Mouse (Mus musculus): Measurements from ENCODE around the gene Smg9. TPM values are rescaled to one million over a fixed set of nuclear protein-coding genes. Genes with fewer than 3 reads are reported as not detected.

The Smg9 gene
- polyA plus RNA-seq (2014; fragmentation: Illumina TruSeq; extraction: RNeasy Lipid Tissue Mini Kit (QIAGEN cat#74804); ENCODE audit: insufficient read depth, low read depth, low replicate concordance): 13.7 TPM

GRCm38 (mm10) chr7:24399256-24400081 is at the start of gene Smg9:
Gene Smg9 (plus strand): TSS chr7:24399619.

GRCm38 (mm10) chr7:24369731-24370541 is 29.5 kb upstream of the Smg9 start, which contains the start of gene Kcnn4:
Gene Kcnn4 (plus strand): TSS chr7:24370263.

GRCm38 (mm10) chr7:24451855-24452311 is 52.5 kb downstream of the Smg9 start, which contains the start of gene Irgc1:
Gene Irgc1 (minus strand): TSS chr7:24452297.

GRCm38 (mm10) chr7:24462388-24463319 is 63.2 kb downstream of the Smg9 start, which contains the start of gene Plaur:
Gene Plaur (plus strand): TSS chr7:24462484.

Other genes starting within 250 kb of the Smg9 start
- gene Zfp114, start 224.6 kb upstream of the Smg9 start, polyA plus RNA-seq (2014; fragmentation: Illumina TruSeq; extraction: RNeasy Lipid Tissue Mini Kit (QIAGEN cat#74804); ENCODE audit: insufficient read depth, low read depth, low replicate concordance): 0.18 TPM
- gene Zfp111, start 188.2 kb upstream of the Smg9 start, polyA plus RNA-seq (2014; fragmentation: Illumina TruSeq; extraction: RNeasy Lipid Tissue Mini Kit (QIAGEN cat#74804); ENCODE audit: insufficient read depth, low read depth, low replicate concordance): 2.8 TPM
- 0.72 TPM for gene Zfp109, start 162.1 kb upstream of the Smg9 start, polyA plus RNA-seq (2014; fragmentation: Illumina TruSeq; extraction: RNeasy Lipid Tissue Mini Kit (QIAGEN cat#74804); ENCODE audit: insufficient read depth, low read depth, low replicate concordance)
- 1.1 TPM for gene Zfp108, start 144.8 kb upstream of the Smg9 start, polyA plus RNA-seq (2014; fragmentation: Illumina TruSeq; extraction: RNeasy Lipid Tissue Mini Kit (QIAGEN cat#74804); ENCODE audit: insufficient read depth, low read depth, low replicate concordance)
- 2.4 TPM for gene Zfp93, start 129.2 kb upstream of the Smg9 start, polyA plus RNA-seq (2014; fragmentation: Illumina TruSeq; extraction: RNeasy Lipid Tissue Mini Kit (QIAGEN cat#74804); ENCODE audit: insufficient read depth, low read depth, low replicate concordance)
- gene Zfp61, start 98.4 kb upstream of the Smg9 start, polyA plus RNA-seq (2014; fragmentation: Illumina TruSeq; extraction: RNeasy Lipid Tissue Mini Kit (QIAGEN cat#74804); ENCODE audit: insufficient read depth, low read depth, low replicate concordance): 6.0 TPM
- 5.2 TPM for gene Zfp94, start 83.0 kb upstream of the Smg9 start, polyA plus RNA-seq (2014; fragmentation: Illumina TruSeq; extraction: RNeasy Lipid Tissue Mini Kit (QIAGEN cat#74804); ENCODE audit: insufficient read depth, low read depth, low replicate concordance)
- not detected for gene Tescl, start 65.7 kb upstream of the Smg9 start, polyA plus RNA-seq (2014; fragmentation: Illumina TruSeq; extraction: RNeasy Lipid Tissue Mini Kit (QIAGEN cat#74804); ENCODE audit: insufficient read depth, low read depth, low replicate concordance)
- gene Lypd5, start 50.4 kb upstream of the Smg9 start, polyA plus RNA-seq (2014; fragmentation: Illumina TruSeq; extraction: RNeasy Lipid Tissue Mini Kit (QIAGEN cat#74804); ENCODE audit: insufficient read depth, low read depth, low replicate concordance): not detected
- 4.4 TPM for gene Kcnn4, start 29.4 kb upstream of the Smg9 start, polyA plus RNA-seq (2014; fragmentation: Illumina TruSeq; extraction: RNeasy Lipid Tissue Mini Kit (QIAGEN cat#74804); ENCODE audit: insufficient read depth, low read depth, low replicate concordance)
- gene Irgc1, start 52.7 kb downstream of the Smg9 start, polyA plus RNA-seq (2014; fragmentation: Illumina TruSeq; extraction: RNeasy Lipid Tissue Mini Kit (QIAGEN cat#74804); ENCODE audit: insufficient read depth, low read depth, low replicate concordance): 0.29 TPM
- 48.8 TPM for gene Plaur, start 62.9 kb downstream of the Smg9 start, polyA plus RNA-seq (2014; fragmentation: Illumina TruSeq; extraction: RNeasy Lipid Tissue Mini Kit (QIAGEN cat#74804); ENCODE audit: insufficient read depth, low read depth, low replicate concordance)
- 8.8 TPM for gene Cadm4, start 82.4 kb downstream of the Smg9 start, polyA plus RNA-seq (2014; fragmentation: Illumina TruSeq; extraction: RNeasy Lipid Tissue Mini Kit (QIAGEN cat#74804); ENCODE audit: insufficient read depth, low read depth, low replicate concordance)
- 2.8 TPM for gene Zfp428, start 107.4 kb downstream of the Smg9 start, polyA plus RNA-seq (2014; fragmentation: Illumina TruSeq; extraction: RNeasy Lipid Tissue Mini Kit (QIAGEN cat#74804); ENCODE audit: insufficient read depth, low read depth, low replicate concordance)
- gene AC161166.1, start 112.8 kb downstream of the Smg9 start, polyA plus RNA-seq (2014; fragmentation: Illumina TruSeq; extraction: RNeasy Lipid Tissue Mini Kit (QIAGEN cat#74804); ENCODE audit: insufficient read depth, low read depth, low replicate concordance): not detected
- gene Irgq, start 131.1 kb downstream of the Smg9 start, polyA plus RNA-seq (2014; fragmentation: Illumina TruSeq; extraction: RNeasy Lipid Tissue Mini Kit (QIAGEN cat#74804); ENCODE audit: insufficient read depth, low read depth, low replicate concordance): 4.7 TPM
- gene Pinlyp, start 146.5 kb downstream of the Smg9 start, polyA plus RNA-seq (2014; fragmentation: Illumina TruSeq; extraction: RNeasy Lipid Tissue Mini Kit (QIAGEN cat#74804); ENCODE audit: insufficient read depth, low read depth, low replicate concordance): not detected
- gene Xrcc1, start 146.7 kb downstream of the Smg9 start, polyA plus RNA-seq (2014; fragmentation: Illumina TruSeq; extraction: RNeasy Lipid Tissue Mini Kit (QIAGEN cat#74804); ENCODE audit: insufficient read depth, low read depth, low replicate concordance): 16.8 TPM
- 11.8 TPM for gene Ethe1, start 187.9 kb downstream of the Smg9 start, polyA plus RNA-seq (2014; fragmentation: Illumina TruSeq; extraction: RNeasy Lipid Tissue Mini Kit (QIAGEN cat#74804); ENCODE audit: insufficient read depth, low read depth, low replicate concordance)
- gene Zfp575, start 188.0 kb downstream of the Smg9 start, polyA plus RNA-seq (2014; fragmentation: Illumina TruSeq; extraction: RNeasy Lipid Tissue Mini Kit (QIAGEN cat#74804); ENCODE audit: insufficient read depth, low read depth, low replicate concordance): 0.08 TPM
- gene Phldb3, start 211.1 kb downstream of the Smg9 start, polyA plus RNA-seq (2014; fragmentation: Illumina TruSeq; extraction: RNeasy Lipid Tissue Mini Kit (QIAGEN cat#74804); ENCODE audit: insufficient read depth, low read depth, low replicate concordance): 2.1 TPM
- not detected for gene Lypd3, start 236.9 kb downstream of the Smg9 start, polyA plus RNA-seq (2014; fragmentation: Illumina TruSeq; extraction: RNeasy Lipid Tissue Mini Kit (QIAGEN cat#74804); ENCODE audit: insufficient read depth, low read depth, low replicate concordance)